Mouse (Mus musculus) right cerebral cortex, postnatal 25 days (tissue): ENCODE results near the gene Stk38l.

ENCODE experiments used
- DNase-seq: peaks from one replicate; pipeline ENCODE4 v3.0.0; 2022

The Stk38l gene

DNA sequence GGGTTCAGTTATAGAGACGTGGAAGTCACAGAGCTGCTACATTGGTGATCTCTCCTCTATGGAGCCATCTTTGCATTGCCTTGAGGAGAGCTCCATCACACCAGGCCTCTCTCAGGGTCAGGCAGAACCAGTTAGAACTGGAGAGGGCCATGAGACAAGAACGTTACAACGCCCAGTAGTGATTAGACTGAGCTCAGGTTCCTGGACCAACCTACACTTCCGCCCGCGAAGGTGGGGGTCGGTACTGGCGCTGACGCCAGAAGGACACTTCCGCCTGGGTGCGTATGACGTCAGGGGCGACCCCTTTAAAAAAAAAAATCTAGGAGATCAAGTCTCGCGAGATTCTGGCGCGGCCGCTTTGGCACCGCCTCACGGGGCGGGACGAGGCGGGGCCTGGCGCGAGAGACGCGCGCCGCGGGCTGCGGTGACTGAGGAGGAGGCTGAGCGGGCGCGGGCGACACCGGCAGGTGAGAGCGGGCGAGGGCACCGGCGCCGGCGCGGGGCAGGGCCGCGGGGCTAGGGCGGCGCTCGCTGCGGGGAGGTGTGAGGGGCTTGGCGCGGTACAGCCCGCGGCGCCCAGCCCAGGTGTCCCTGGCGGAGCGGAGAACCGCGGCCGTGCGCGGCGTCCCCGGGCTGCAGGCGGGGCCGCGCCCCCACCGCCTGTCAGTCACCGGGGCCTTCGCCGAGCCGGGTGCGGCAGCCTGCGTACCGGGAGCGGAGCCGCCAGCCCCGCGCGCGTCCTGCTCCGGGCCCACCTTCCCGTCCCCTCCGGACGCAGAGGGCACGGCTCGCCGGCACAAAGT lies at the start of gene Stk38l:
Stk38l (plus strand) TSS at position 415 of the 803 bp plus-strand sequence.
- DNase-seq = peak; percentile 95

DNA sequence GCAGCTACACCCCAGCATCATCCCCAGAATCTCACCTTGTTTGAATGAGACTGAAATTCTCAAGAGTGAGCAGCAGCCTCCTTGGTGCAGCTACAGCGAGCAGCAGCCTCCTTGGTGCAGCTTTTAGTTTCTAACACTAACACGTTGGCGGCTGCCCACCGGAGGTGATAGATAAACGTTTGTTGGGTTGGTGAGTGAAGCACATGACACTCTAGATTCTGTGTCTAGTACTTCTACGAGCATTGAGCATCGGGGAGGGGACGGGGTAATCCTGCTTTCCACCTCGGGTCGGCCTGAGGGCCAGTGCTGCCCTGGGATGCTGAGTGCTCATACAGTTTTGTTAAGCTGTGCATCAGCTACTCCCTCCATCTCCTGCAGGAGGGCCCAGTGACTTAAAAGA lies 47.9 kb upstream of the Stk38l start:
- no peak for DNase-seq

DNA sequence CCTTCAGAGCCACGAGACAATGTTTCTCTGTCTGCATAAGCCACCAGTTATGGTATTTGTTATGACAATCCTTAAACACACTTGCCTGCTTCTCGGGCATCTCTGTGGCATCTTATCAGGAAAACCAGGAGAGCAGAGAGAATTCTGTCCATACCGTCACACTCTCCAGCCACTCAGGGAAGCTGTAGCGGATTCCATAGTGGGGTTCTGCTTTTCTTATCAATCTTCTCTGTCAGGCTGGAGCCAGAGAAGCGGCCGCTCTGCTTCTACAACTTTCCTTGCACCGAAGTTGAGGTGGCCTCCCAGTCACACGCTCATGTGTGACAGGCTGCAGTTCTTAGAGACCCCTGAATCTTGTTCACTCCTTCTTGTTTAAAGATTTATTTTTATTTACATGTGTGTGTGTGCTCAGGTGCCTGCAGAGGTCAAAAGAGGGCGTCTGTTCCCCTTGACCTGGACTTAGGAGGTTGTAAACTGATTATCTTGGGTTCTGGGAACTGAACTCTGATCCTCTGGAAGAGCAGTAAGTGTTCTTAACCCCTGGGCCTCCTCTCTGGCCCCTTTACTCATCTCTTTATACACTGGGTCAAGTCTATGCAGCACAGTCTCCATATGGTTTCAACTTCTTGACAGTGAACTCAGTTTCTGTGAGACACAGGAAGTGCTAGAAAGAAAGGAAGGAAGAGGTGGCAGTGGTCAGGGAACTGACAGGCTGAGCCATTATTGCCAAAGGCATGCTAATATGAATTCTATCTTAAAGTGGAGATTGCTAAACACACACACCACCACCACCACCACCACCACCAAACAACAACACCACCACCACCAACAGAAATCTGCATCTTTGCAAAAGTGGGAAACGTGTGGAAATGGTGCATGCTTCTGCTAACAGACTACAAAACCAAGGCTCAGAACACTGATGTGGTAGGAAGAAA lies 46.4 kb upstream of the Stk38l start:
- DNase-seq = no peak

DNA sequence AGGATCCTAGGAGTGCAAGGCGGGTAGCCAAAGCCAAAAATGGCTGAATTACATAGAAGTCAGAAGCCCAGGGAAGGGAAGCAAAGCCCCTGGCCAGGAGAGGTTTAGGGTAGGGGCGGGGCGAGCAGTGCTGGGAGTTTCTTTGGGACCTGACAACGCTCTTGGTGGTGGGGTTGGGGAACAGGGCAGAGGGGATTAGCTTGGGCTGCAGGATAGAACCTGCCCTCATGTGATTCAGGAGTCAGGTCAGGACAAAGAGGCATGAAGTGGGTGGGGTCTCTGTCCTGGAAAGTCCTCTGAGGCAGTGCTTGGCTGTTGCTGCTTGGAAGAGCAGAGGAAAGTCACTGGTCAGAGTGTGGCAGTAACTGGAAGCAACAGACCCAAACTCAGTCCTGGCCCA lies 40.9 kb upstream of the Stk38l start:
- no peak for DNase-seq

DNA sequence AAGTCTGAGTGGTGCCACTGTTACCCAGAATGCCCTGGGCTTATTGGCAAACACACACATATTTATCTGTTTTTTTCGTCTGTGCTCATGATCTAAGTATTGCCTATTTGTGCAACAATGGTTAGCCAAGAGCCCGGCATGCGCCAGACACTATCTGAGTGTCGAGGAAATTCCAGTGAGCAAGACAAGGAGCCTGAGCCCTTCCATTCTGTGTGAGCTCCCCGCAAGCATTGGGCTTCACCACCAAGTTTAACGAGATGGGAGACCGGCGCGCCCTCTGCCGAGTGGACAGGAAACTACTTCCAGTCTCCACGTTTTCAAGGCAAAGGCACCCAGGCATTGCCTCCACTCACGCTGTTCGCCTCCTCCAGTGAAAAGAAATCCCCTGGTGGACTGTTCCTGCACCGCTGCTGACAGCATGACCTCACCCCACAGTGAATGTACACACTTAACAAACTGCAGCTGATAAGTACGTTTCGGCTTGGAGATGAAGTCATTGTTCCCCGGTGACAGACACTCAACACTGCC lies 39.0 kb upstream of the Stk38l start:
- no peak for DNase-seq

DNA sequence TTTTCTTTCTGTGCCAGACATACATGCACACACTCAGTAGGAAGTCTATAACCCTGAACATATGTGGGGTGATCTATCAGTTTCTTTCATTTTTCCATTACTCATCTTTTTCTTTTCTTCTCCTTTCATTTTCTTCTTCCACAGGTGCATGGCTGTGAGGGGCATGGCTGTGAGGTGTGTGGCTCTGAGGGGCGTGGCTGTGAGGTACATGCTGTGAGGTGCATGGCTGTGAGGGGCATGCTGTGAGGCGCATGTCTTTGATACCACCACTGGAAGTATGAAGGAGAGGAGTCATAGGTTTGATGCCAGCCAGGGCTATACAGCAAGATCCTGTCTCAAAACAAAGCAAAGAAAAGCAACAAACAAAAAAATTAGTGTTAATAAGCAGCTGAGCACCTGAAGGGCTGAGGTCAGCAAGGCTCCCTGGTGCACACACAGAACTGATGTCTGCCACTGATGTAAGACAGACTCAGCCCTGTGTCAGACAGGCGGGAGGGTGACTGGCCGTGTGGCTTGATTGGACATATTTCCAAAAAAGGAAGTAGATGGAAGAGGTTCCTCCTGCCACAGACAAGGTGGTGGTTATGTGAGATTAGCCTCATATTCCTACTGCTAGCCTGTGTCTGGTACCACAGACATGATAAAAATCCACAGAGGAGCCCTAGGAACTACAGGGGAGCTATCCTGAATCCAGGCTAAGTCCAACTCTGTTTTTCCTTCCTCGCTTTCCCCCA lies 38.2 kb upstream of the Stk38l start:
- DNase-seq = no peak

DNA sequence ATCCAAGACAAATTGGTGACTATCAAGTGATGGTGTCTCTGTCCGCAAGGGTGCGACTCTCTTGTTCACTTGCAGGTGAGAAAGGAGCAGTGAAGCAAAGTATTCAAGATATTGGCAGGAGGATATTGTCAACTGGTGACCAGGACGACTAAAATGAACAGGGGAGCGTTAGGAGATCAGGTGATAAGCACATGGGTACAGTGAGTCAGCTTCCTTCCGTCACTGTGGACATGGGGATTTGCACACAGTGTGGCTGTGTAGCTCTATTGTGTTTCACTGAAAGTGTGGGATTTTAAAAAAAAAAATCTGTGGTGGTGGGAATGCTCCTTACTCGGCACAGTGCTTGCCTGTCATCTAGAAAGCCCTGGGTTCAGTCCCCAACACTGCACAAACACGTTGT lies 36.8 kb upstream of the Stk38l start:
- DNase-seq = no peak

DNA sequence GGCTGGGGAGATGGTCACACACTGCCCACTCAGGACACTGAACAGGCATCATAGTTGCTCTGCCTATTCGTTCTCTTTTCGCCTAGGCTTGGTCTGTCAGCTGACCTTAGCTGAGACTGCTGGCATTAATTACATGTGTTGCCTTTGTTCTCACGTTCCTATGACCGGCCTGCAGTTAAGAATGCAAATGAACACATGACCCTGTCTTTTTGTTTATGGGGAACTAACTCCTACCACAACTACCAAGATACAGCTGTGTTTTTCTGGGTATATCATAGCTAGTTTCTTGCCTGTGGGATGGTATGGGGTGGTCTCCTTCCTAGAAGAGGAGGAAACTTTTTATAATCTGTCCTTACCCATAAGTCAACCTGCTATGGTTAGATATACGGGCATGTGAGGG lies 35.9 kb upstream of the Stk38l start:
- no peak for DNase-seq

DNA sequence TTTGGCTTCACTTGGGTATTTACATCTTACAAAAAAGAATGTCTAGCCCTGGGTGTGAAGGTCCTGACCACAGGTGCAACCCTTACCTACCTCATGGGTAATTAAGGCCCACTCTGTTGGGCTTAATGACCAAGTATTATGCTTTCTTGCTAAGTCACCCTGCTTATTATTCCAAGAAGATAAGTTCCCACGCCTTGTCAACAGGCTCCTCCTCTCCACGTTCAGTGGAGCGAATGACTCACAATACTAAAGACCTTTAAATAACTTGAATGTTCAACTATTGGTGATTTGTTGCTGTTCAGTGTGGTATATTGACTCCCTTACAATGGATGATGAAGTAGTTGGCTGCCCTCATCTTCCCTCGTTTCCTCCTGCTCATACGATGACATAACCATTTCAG lies 27.0 kb upstream of the Stk38l start:
- DNase-seq = no peak

DNA sequence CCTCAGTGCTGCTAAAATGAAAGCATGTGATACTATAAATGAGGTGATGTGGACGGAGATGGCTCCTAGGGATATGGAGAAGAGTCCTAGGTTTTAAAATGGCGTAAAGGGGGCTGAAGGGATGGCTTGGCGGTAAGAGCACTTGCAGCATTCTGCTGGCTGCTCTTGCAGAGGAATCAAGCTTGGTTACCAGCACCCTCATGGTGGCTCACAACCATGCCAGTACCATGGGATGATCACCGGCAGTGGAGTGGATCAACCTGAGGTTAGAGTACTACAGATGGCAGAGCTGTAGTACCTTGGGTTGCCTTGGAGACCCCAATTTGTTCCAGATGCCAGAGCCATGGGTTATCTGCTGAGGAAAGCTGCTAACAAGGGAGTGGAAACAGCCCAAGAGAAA lies 26.4 kb upstream of the Stk38l start:
- DNase-seq = no peak

DNA sequence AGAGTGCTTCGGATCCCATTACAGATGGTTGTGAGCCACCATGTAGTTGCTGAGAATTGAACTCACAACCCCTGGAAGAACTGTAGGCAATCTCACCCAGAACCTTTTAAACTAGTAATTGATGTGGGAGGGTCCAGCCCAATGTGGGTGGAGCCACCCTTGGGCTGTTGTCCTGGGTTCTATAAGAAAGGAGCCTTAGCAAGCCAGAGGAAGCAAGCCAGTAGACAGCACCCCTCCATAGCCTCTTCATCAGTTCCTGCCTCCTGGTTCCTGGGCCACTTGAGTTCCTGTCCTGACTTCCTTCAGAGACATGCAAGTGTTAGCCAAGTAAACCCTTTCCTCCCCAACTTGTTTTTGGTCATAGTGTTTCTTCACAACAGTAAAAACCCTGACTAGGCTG lies 24.3 kb upstream of the Stk38l start:
- no peak for DNase-seq

DNA sequence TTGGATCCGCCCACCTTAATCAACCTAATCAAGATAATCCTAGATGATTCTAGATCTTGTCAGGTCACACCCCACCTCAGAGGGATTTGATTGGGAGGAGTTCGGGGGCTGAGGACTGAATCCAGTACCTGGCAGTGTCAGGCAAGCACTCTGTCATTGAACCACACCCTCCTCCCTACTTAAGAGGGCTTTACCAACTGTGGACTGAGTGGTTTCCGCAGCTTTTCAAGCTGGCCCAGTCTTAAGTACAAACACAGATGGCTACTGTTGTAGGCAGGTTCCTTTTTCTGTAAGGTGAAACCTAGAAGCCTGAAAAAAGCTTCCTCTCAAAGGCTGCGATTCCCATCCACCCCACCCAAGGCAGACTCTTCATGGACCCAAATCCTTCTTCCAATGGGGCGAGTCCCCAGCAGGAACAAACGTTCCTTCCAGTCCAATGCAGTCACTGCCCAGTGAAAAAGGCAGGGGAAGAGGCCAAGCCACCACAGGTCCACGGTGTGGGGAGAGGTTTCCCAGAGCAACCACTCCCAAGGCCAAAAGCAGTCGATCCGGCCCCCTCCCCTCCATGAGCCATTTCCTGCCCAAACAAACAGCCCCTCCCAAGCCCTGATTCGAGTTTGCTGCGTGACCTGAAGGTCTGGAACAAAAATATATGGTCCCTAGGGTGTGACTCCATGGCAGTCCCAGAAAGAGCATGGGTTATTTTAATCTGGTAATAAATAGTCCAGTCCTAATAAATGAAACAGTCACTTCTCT lies 22.5 kb upstream of the Stk38l start:
- no peak for DNase-seq

DNA sequence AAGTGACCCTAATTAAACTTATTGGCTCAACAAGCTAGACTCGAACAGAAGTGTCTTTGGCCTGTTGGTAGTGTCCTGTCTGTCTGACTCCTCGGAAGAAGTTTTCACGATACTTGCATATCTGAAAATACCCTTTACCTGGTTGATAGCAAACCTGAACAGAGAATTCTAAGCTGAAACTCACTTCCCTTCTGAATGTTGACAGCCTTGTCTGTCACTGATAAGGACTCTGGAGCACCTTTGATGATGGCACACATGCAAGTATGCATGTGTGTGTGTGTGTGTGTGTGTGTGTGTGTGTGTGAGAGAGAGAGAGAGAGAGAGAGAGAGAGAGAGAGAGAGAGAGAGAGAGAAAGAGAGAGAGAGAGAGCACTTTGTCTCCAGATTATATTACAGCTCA lies 21.4 kb upstream of the Stk38l start:
- no peak for DNase-seq

DNA sequence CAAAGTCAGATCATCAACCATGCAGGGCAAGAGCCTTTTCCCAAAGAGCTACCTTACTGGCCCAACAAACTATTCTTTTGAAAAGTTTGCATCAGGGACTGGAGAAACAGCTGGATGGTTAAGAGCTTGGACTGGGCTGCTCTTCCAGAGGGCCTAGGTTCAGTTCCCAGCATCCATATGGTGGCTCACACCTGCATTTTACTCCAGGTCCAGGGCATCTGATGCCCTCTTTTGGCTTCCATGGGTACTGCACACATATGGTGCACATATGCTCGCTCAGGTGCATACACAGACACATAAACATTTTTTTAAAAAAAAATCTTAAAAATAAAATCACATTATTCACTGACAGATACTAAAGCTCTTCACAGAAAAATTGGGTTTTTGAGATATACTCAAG lies 19.2 kb upstream of the Stk38l start:
- DNase-seq = no peak

DNA sequence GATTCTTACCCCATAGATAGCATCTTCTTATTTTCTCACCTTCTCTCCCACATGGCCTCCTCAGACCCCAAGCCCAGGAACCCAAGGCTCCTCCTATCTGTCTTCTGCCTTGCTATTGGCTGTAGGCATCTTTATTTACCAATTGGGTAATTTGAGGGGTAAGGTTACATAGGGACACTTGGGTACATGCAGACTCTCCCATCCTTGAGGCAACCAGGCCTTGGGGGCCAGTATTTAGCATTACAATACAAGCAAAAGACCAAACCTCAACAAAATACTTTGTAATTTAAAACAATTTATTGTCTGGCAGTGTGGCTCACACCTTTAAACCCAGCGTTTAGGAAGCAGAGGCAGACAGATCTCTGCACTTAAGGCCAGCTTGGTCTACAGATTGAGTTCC lies 5.2 kb upstream of the Stk38l start:
- no peak for DNase-seq

DNA sequence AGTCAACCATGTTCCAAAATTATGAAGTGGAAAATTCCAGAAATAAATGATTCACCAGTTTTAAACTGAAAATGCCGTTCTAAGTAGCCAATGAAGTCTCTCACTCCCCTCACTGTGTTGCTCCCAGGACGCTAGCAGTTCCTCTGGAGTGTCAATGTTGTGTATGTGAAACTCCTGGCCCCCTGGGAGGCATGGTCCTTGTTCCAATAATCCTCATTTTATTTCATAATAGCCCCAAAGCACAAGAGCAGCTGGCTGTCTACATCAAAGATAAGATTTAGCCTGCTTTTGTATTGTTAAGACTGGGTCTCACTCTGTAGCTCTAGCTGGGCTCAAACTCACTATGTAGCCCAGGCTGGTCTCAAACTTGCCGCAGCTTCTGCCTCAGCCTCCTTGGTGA lies 990 bp upstream of the Stk38l start:
- no peak for DNase-seq

DNA sequence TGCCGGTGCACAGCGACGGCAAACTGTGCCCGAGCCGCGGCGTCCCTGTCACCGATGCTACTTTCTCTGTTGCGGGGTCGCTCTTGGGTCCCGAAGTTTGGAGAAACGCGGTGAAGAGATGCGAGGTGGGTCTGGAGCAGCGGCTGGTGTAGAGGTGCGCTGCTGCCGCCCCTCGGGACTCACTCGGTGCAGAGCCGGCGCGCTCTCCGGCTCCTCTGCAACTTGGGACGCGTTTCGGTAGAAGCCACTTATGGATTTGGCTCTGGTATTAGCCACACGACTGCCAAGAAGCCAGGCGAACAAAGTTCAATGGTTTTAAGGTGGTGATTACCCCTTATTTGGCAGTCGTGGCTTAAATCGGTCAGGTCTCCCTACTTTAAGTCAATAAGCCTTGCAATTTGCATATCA lies 593 bp downstream of the Stk38l start:
- DNase-seq = peak; percentile 48

DNA sequence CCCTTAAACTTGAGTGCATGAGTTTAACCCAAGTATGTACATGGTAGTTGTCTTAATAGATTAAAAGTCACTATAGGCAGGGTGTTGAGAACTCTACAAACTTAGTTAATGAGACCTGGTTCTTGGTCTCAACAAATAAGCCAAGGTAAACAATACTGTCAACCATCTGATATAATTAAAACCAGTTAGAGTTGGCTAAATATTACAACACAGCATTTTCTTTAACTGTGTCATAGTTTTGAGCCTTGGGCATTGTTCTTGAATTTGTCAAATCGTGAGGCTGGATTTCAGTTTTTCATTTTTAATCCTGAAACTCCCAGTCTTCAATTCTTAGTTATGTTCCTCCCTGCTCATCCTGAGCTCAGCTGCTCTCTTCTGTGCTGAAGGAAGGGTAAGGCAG lies 6.2 kb downstream of the Stk38l start:
- no peak for DNase-seq

DNA sequence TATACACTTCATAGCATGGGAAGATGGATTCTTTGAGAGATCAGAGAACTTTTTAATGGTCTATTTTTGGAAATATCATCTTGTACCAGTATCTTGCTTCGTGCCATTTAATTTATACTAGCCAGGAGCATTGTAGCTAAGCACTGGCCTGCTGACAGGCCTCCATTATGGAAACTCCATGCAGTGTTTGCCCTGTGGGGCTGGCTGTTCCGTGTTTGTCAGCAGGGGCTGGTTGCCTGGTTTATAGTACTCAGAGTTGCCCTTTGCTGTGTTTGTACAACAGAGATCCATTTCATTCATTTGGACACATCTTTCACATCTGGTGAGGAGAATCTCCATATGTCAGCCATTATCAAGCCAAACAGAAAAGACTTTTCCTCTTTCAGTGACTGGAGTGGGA lies 6.9 kb downstream of the Stk38l start:
- DNase-seq = no peak

DNA sequence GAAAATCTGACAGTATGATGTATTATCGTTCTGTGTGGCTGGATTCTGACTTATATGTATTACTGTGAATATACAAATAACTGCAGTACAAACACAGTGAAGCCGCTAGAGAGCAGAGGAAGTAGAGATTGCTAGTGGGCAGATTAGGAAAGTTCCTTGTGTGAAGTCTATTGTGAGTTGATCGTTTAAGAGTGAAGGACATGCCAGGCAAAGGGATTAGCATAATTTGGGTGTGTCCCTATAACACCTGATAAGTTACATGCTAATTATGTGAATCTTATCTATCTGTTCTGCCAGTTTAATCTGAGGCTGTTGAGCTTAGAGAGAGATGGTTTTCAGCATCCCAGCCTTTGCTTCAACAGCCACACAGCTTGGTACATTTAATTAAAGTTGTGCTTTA lies 7.4 kb downstream of the Stk38l start:
- DNase-seq = no peak

DNA sequence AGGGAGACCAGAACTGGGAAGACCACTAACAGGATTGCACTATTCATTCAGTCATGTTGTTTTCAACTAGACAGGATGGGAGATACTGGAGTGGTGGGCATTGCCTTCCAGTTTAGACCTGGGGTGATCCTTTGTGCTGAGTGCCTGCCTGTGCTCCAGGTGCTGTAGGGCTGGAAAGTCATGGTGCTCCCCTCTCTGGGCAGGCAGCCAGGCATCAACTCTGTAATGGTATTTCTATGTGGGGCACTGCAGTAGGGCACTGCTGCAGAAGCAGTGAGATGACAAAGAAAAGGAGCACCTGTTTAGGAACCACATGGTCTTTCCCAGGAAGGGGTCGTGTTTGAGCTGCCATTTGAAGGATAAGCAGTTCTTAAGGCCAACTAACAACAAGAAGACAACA lies 7.9 kb downstream of the Stk38l start:
- no peak for DNase-seq

DNA sequence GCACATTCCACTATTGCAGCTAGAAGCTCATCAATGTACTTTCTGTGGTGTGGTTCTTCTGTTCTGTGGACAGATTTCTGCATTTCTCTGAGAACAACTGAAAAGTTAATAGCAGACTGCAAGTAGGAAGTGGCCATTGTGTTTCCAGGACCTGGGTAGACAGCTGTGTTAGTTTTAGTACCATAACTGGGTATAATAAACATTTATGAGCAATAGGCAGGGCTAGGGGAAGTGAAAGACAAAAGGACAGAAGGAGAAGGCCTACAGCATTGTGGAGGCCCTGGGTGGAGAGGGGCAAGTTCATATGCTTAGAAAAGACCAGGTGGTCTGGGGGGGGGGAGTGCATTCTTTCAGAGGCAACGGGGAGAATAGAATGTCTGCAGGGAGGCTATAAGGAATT lies 8.8 kb downstream of the Stk38l start:
- DNase-seq = no peak

DNA sequence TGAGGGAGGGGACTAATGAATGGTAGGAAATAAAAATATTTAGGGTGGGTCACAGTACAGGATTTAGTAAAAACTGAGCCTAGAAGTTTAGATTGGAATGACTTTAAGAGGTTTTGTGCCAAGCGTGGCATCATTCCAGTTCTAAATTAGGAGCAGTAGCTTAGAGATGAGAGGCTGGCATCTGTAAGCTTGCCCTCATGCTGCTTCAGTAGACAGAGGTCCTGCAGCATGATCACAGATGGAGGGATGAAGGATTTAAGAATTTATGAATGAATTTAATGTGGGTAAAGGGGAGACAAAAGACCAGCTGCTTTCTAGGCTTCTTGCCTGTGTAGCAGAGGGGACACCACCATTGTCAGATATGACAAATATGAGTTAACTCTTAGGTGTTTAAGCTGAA lies 14.1 kb downstream of the Stk38l start:
- no peak for DNase-seq
